Mouse (Mus musculus): ENCODE results near the gene Eif3c.

Gene Eif3c

GRCm38 (mm10) chr7:126566094-126566765 is at the start of gene Eif3c:
Gene Eif3c (minus strand): TSS chr7:126566411.
- peak; percentile 92 for DNase-seq (ENCODE audit: low read depth, low spot score)

- DNase-seq (ENCODE audit: low read depth, low spot score), result peak; percentile 25
These were observed 46.5 kb upstream of the Eif3c start for GRCm38 (mm10) chr7:126612736-126613135.

- DNase-seq (ENCODE audit: low read depth, low spot score), result no peak
These were observed 41.6 kb upstream of the Eif3c start for GRCm38 (mm10) chr7:126607796-126608195.

- no peak for DNase-seq (ENCODE audit: low read depth, low spot score)
These were observed 40.9 kb upstream of the Eif3c start for GRCm38 (mm10) chr7:126607064-126607463.

GRCm38 (mm10) chr7:126606611-126607010 is 40.4 kb upstream of the Eif3c start:
- no peak for DNase-seq (ENCODE audit: low read depth, low spot score)

GRCm38 (mm10) chr7:126602650-126603049 is 36.4 kb upstream of the Eif3c start:
- DNase-seq (ENCODE audit: low read depth, low spot score), result no peak

GRCm38 (mm10) chr7:126601896-126602295 is 35.7 kb upstream of the Eif3c start:
- peak; percentile 13 for DNase-seq (ENCODE audit: low read depth, low spot score)

- no peak for DNase-seq (ENCODE audit: low read depth, low spot score)
These were observed 32.7 kb upstream of the Eif3c start for GRCm38 (mm10) chr7:126598919-126599318.

GRCm38 (mm10) chr7:126596414-126596813 is 30.2 kb upstream of the Eif3c start:
- DNase-seq (ENCODE audit: low read depth, low spot score), result no peak

- DNase-seq (ENCODE audit: low read depth, low spot score), result no peak
These were observed 29.7 kb upstream of the Eif3c start for GRCm38 (mm10) chr7:126595890-126596289.

GRCm38 (mm10) chr7:126594862-126595561 is 28.8 kb upstream of the Eif3c start, which contains the start of gene Il27:
Gene Il27 (minus strand): TSS chr7:126594941.
- DNase-seq (ENCODE audit: low read depth, low spot score), result no peak

- DNase-seq (ENCODE audit: low read depth, low spot score), result no peak
These were observed 21.6 kb upstream of the Eif3c start for GRCm38 (mm10) chr7:126587779-126588178.

GRCm38 (mm10) chr7:126586839-126587238 is 20.6 kb upstream of the Eif3c start:
- no peak for DNase-seq (ENCODE audit: low read depth, low spot score)

- no peak for DNase-seq (ENCODE audit: low read depth, low spot score)
These were observed 19.5 kb upstream of the Eif3c start, which contains the start of gene Cln3 for GRCm38 (mm10) chr7:126585717-126586116. Gene Cln3 (minus strand): TSS chr7:126585817.

- DNase-seq (ENCODE audit: low read depth, low spot score), result no peak
These were observed 18.3 kb upstream of the Eif3c start, which contains the start of gene Apobr for GRCm38 (mm10) chr7:126584506-126584977. Gene Apobr (plus strand): TSS chr7:126584942.

- DNase-seq (ENCODE audit: low read depth, low spot score), result no peak
These were observed 17.6 kb upstream of the Eif3c start for GRCm38 (mm10) chr7:126583761-126584160.

GRCm38 (mm10) chr7:126583251-126583709 is 17.1 kb upstream of the Eif3c start:
- peak; percentile 82 for DNase-seq (ENCODE audit: low read depth, low spot score)

- no peak for DNase-seq (ENCODE audit: low read depth, low spot score)
These were observed 16.5 kb upstream of the Eif3c start for GRCm38 (mm10) chr7:126582759-126583158.

GRCm38 (mm10) chr7:126581661-126582060 is 15.4 kb upstream of the Eif3c start:
- no peak for DNase-seq (ENCODE audit: low read depth, low spot score)

GRCm38 (mm10) chr7:126579172-126579571 is 13.0 kb upstream of the Eif3c start:
- DNase-seq (ENCODE audit: low read depth, low spot score), result peak; percentile 65

- DNase-seq (ENCODE audit: low read depth, low spot score), result peak; percentile 78
These were observed 10.7 kb upstream of the Eif3c start for GRCm38 (mm10) chr7:126576946-126577345.

GRCm38 (mm10) chr7:126565693-126566092 is 518 bp downstream of the Eif3c start:
- DNase-seq (ENCODE audit: low read depth, low spot score), result peak; percentile 47

GRCm38 (mm10) chr7:126556635-126557034 is 9.6 kb downstream of the Eif3c start:
- no peak for DNase-seq (ENCODE audit: low read depth, low spot score)
